Mouse (Mus musculus): Measurements from ENCODE around the gene Kcnip2. TPM values are rescaled to one million over a fixed set of nuclear protein-coding genes. Genes with fewer than 3 reads are reported as not detected.
A peak's percentile ranks its signal among the peaks of the same experiment; 100 is the strongest.

Kcnip2 gene
- polyA plus RNA-seq, 1 experiment from 2014 or later = 10.0 TPM

DNA sequence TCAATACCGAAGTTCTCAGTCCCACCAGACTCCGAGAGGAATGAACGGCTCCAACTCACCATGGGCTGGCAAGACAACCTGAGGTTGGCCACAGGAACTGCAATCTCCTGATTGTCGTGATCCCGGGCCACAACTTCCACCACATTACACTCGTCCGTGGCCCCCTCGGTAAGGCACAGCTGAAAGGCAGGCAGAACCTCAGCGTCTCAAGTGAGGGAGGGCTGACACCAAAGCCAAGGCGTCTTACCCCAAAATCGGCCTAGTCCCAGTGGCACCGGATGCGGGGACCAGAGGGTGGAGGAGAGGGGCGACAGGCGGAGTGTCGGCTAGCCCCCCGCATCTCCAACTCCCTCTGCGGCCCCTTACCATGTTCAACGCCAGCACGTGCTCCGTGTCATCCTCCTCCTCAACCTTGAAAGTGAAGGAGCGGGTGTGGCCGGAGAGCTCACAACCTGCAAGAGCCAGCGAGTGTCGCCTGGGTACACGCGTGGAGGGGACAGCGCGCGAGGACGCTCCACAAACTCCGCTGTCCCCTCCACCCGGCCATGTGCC lies 67.1 kb downstream of the Kcnip2 start:
- peaks cover 2% of the 10 kb centered on the region for H3K36me3 ChIP-seq (ENCODE audit: control insufficient read depth, insufficient read depth, low read length)
- peak overlapping the region; percentile 96 for H3K4me2 ChIP-seq (ENCODE audit: low read length)
- peaks cover 28% of the 10 kb centered on the region for H3K27me3 ChIP-seq (ENCODE audit: control insufficient read depth, insufficient read depth, low read depth, low read length)
- peaks cover 17% of the 10 kb centered on the region for H3K4me1 ChIP-seq (ENCODE audit: control insufficient read depth, insufficient read depth, low read length)
- no peak overlapping the region for H3K27ac ChIP-seq (ENCODE audit: low read length)
- peak; percentile 25 for ATAC-seq
- no peaks in the 10 kb centered on the region for H3K9me3 ChIP-seq (replicated peaks; ENCODE audit: control insufficient read depth, low read length, poor library complexity, severe bottlenecking)
- 2% methylated on average over 33 of the region's 33 CpGs for WGBS
- peak overlapping the region; percentile 84 for H3K9ac ChIP-seq (ENCODE audit: low read depth, low read length)
- H3K4me3 ChIP-seq (ENCODE audit: low read depth, low read length) = peak overlapping the region; percentile 68

DNA sequence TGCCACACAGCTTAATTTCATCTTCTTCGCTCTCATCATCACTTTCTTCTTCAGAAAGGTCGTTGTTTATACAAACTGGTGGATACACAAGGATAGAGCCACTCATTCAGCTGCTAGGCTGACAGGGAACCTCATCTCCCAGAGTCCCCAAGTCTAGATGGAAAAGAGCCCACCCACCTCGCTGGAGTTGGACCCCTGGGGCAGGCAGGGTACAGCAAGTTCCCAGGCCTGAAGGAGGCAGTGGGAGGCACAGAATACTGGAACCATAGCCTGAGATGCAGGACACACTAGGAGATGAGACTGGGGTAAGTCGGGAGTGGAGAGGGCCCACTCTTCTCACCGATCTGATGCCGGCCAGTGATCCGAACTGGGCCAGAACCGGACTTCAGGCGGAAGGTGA lies 67.7 kb downstream of the Kcnip2 start:
- Histone ChIP-seq H3K27me3 (ENCODE audit: control insufficient read depth, insufficient read depth, low read depth, low read length) (peaks cover 33% of the 10 kb centered on the region), H3K9me3 (replicated peaks; ENCODE audit: control insufficient read depth, low read length, poor library complexity, severe bottlenecking) (no peaks in the 10 kb centered on the region), H3K4me3 (ENCODE audit: low read depth, low read length) (no peak overlapping the region; the same call in 1 of the 2 replicates), H3K9ac (ENCODE audit: low read depth, low read length) (no peak overlapping the region), H3K4me1 (ENCODE audit: control insufficient read depth, insufficient read depth, low read length) (peaks cover 17% of the 10 kb centered on the region), H3K27ac (ENCODE audit: low read length) (no peak overlapping the region), H3K36me3 (ENCODE audit: control insufficient read depth, insufficient read depth, low read length) (no peaks in the 10 kb centered on the region; the same call in 1 of the 2 replicates), H3K4me2 (ENCODE audit: low read length) (peak overlapping the region; percentile 96)
- no peak for ATAC-seq
- WGBS = 56% methylated on average over 9 of the region's 9 CpGs

DNA sequence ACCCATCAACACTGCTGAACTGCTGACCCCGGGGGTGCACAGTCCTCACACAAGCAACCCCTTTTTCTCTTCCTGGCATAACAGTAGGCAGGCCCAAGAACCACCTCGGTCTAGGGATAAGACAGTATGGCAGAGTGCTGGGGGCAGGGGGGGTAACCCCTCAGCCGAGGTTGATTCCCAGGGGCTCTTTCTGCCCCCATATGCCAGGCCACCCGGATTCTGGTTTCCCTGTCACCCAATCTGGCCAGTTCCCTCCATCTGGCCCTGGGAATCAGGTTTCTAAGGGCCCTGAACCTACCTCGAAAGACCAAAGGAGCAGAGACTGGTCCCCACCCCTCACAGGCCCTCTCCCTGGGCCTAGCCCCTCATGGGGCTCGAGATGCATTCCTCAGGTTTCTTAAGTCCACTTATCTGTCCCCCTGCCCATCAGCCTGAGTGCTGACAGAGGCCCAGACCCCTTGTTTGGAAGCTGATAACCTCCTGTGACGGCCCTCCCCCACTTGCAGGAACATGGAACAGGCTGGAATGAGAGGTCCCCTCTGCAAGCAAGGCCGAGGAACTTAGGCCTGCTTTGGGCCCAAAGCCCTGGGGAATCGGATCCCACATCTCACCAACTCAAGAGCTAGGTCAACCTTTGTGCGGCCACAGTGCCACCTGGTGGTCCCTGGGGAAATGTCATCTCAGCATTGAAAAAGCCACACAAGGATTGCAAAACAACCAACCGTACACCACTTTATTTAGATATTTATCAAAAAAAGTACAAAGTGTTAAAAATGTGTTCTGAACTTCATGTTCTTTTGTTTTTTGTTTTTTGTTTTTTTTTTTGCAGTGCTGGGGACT lies 68.6 kb downstream of the Kcnip2 start:
- Histone ChIP-seq H3K9ac (ENCODE audit: low read depth, low read length) (no peak overlapping the region), H3K4me2 (ENCODE audit: low read length) (no peak overlapping the region), H3K4me3 (ENCODE audit: low read depth, low read length) (no peak overlapping the region), H3K4me1 (ENCODE audit: control insufficient read depth, insufficient read depth, low read length) (peaks cover 25% of the 10 kb centered on the region), H3K9me3 (replicated peaks; ENCODE audit: control insufficient read depth, low read length, poor library complexity, severe bottlenecking) (no peaks in the 10 kb centered on the region), H3K27me3 (ENCODE audit: control insufficient read depth, insufficient read depth, low read depth, low read length) (peaks cover 33% of the 10 kb centered on the region), H3K36me3 (ENCODE audit: control insufficient read depth, insufficient read depth, low read length) (no peaks in the 10 kb centered on the region), H3K27ac (ENCODE audit: low read length) (no peak overlapping the region)
- 36% methylated on average over 11 of the region's 11 CpGs for WGBS
- no peak for ATAC-seq

DNA sequence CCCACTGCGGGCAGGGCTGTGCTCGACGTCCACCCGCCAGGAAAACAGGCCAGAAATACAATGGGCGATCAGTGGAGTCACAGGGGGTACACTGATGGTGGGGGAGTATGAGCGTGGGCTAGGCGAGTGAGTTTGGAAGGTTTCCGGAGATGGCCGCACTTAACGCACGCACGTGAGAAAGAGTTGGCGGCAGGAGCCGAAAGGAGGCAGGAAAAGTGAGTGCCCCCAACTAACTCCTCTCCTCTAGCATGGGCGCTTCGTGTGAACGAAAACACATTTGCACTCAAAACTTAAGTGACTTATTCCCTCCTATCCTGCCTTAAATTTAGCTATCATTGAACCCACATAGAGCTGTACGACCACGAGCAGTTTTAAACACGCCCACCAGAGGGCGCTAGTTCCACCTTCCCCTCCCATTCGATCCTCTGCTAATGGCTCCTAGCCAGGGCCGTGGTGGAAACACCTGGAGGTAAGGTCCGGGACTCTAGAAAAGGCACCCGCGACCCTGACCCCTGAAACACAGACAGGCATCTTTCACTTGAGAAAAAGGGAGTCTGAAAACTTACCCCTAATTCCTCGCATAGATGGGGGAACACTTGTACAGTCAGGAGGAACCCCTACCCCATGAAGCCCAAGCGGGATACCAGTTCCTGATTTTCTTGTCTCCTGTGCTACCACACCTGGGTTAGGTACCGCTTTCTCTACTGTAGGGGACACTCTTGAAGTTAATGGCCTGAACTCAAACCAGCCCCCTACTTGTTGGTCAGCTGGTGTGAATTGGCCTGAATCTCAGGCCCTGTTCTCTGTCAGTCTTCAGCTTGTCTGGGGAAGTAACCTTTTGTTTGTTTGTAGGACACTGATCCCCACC lies 69.5 kb downstream of the Kcnip2 start:
- Histone ChIP-seq H3K27ac (ENCODE audit: low read length) (no peak overlapping the region), H3K4me1 (ENCODE audit: control insufficient read depth, insufficient read depth, low read length) (peaks cover 26% of the 10 kb centered on the region), H3K9ac (ENCODE audit: low read depth, low read length) (no peak overlapping the region), H3K9me3 (replicated peaks; ENCODE audit: control insufficient read depth, low read length, poor library complexity, severe bottlenecking) (no peaks in the 10 kb centered on the region), H3K27me3 (ENCODE audit: control insufficient read depth, insufficient read depth, low read depth, low read length) (peaks cover 39% of the 10 kb centered on the region), H3K4me2 (ENCODE audit: low read length) (no peak overlapping the region), H3K4me3 (ENCODE audit: low read depth, low read length) (no peak overlapping the region), H3K36me3 (ENCODE audit: control insufficient read depth, insufficient read depth, low read length) (no peaks in the 10 kb centered on the region)
- no peak for ATAC-seq
- WGBS = 10% methylated on average over 29 of the region's 29 CpGs

DNA sequence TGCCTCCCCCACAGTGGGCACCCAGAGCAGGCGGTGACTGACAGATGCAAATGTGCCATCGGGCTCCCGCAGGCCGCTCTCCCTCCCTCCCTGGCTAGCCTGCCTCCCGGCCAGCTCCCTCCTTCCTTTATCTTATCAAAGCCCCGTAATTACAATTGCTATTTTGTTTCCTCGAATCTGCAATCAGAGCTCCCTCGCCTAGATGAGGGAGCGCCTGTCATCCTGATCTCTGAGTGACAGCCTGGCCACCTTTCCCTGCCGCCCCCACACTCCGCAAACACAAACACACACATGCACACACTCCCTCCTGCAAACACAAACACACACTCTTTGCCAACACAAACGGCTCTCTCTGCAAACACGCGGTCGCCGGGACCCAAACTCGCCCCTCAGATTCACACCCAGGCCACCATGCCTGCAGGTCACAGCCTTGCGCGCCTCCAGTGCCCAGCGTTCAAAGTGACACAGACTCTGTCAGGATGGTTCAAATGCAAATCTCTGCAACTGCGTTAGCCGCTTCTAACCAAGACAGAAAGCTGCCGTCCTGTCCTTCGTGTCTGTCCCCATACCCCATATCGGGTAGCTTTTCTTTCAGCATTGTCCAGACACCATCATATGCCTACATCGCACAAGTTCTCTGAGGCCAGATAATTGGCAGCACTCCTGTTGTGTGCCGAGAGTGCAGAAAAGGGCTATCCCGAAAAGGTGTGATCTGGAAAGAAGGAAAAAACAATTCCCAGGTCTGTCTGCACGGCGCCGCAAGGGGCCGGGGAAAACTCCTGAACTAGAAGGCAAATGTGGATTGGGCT lies 70.3 kb downstream of the Kcnip2 start:
- H3K27me3 ChIP-seq (ENCODE audit: control insufficient read depth, insufficient read depth, low read depth, low read length) = peaks cover 44% of the 10 kb centered on the region
- H3K4me3 ChIP-seq (ENCODE audit: low read depth, low read length) = no peak overlapping the region
- no peak overlapping the region for H3K27ac ChIP-seq (ENCODE audit: low read length)
- 3% methylated on average over 32 of the region's 32 CpGs for WGBS
- no peak overlapping the region for H3K9ac ChIP-seq (ENCODE audit: low read depth, low read length)
- peaks cover 26% of the 10 kb centered on the region for H3K4me1 ChIP-seq (ENCODE audit: control insufficient read depth, insufficient read depth, low read length)
- no peaks in the 10 kb centered on the region for H3K9me3 ChIP-seq (replicated peaks; ENCODE audit: control insufficient read depth, low read length, poor library complexity, severe bottlenecking)
- H3K4me2 ChIP-seq (ENCODE audit: low read length) = no peak overlapping the region
- ATAC-seq = no peak
- H3K36me3 ChIP-seq (ENCODE audit: control insufficient read depth, insufficient read depth, low read length) = no peaks in the 10 kb centered on the region

DNA sequence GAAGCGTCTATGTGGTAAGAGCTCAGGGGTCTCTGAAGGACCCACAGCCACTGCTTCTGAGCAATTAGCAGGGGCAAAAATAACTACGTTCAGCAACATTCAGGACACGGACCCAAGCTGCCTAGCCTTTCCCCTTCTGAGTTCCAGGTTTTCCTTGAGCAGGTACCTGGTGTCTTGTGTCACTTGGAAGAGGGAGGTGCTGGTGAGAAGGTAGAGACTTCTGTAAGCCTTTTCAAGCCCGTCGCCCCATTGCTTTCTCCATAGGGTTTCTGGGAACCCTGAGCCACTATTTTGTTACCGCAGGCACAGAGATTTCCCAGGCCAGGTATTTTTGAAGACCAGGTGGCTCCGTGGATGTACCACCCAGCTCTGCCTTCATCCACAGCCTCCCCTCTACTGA lies 72.2 kb downstream of the Kcnip2 start:
- H3K9me3 ChIP-seq (replicated peaks; ENCODE audit: control insufficient read depth, low read length, poor library complexity, severe bottlenecking) = no peaks in the 10 kb centered on the region
- no peaks in the 10 kb centered on the region for H3K36me3 ChIP-seq (ENCODE audit: control insufficient read depth, insufficient read depth, low read length)
- H3K27ac ChIP-seq (ENCODE audit: low read length) = no peak overlapping the region
- H3K4me1 ChIP-seq (ENCODE audit: control insufficient read depth, insufficient read depth, low read length) = peaks cover 19% of the 10 kb centered on the region
- no peak for ATAC-seq
- no peak overlapping the region for H3K4me2 ChIP-seq (ENCODE audit: low read length)
- peaks cover 58% of the 10 kb centered on the region for H3K27me3 ChIP-seq (ENCODE audit: control insufficient read depth, insufficient read depth, low read depth, low read length)
- 23% methylated on average over 7 of the region's 7 CpGs for WGBS
- H3K4me3 ChIP-seq (ENCODE audit: low read depth, low read length) = no peak overlapping the region
- H3K9ac ChIP-seq (ENCODE audit: low read depth, low read length) = no peak overlapping the region

DNA sequence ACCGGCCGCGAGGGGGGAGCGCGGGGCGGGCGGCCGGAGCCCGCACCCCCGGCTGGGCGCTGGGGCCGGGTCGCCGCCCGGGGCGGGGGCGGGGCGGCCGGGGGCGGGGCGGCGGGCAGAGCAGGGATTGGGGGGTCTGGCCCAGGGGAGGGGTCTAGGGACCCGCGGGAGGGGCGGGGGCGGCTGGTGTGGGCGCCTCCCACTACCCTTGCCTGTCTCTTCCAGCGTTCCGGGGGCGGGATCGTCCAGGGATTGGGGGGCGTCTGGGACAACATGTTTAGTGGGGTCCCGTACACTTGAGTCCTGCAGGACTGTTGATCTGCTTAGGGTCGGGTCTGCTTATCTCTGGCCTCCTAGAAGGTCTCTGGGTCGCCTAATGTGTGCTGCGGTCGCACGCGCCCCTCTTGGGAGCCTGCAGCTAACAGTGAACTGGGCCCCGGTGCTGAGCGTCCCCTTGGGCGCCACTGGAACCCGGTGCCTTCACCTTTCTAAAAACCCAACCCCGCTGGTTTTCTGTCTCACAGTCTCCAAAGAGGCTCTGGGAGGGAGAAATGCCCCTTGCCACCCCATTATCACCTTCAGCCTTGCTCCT lies 72.8 kb downstream of the Kcnip2 start:
- H3K4me1 ChIP-seq (ENCODE audit: control insufficient read depth, insufficient read depth, low read length) = peaks cover 13% of the 10 kb centered on the region
- no peak overlapping the region for H3K27ac ChIP-seq (ENCODE audit: low read length)
- peak overlapping the region; percentile 38 for H3K4me3 ChIP-seq (ENCODE audit: low read depth, low read length)
- peaks cover 63% of the 10 kb centered on the region for H3K27me3 ChIP-seq (ENCODE audit: control insufficient read depth, insufficient read depth, low read depth, low read length)
- no peak for ATAC-seq
- H3K9me3 ChIP-seq (replicated peaks; ENCODE audit: control insufficient read depth, low read length, poor library complexity, severe bottlenecking) = no peaks in the 10 kb centered on the region
- peak overlapping the region; percentile 43; the same call in 1 of the 2 replicates for H3K9ac ChIP-seq (ENCODE audit: low read depth, low read length)
- H3K4me2 ChIP-seq (ENCODE audit: low read length) = peak overlapping the region; percentile 66
- WGBS = 1% methylated on average over 22 of the region's 44 CpGs
- no peaks in the 10 kb centered on the region for H3K36me3 ChIP-seq (ENCODE audit: control insufficient read depth, insufficient read depth, low read length)
